Mouse (Mus musculus) midbrain, embryonic 13.5 days (tissue): Measurements from ENCODE around the gene Fubp3. TPM values are rescaled to one million over a fixed set of nuclear protein-coding genes. Genes with fewer than 3 reads are reported as not detected.
A peak's percentile ranks its signal among the peaks of the same experiment; 100 is the strongest.
"Not testable (repeated sequence)": the region's sequence is repeated elsewhere in the genome, so short reads cannot be mapped to it uniquely, and the experiment has no call there.

ENCODE experiments used
- ATAC-seq: fragments of 200-750 bp; cut with Nextera tagmentation; 2 replicates; pipeline ENCODE4 v1.8.0; 2017; ENCODE audit warnings: mild to moderate bottlenecking, moderate TSS enrichment, moderate library complexity
- H3K27ac ChIP-seq: fragments of 300-500 bp; sonication (generic); 2 replicates; pipeline ENCODE4 v1.5.1; 2015; ENCODE audit warnings: inconsistent platforms, mild to moderate bottlenecking, moderate library complexity
- H3K27me3 ChIP-seq: fragments of 300-500 bp; sonication (generic); 2 replicates; pipeline ENCODE4 v1.6.1; 2015; ENCODE audit warnings: mild to moderate bottlenecking, inconsistent platforms
- H3K36me3 ChIP-seq: fragments of 300-500 bp; sonication (generic); 2 replicates; pipeline ENCODE4 v1.6.1; 2015; ENCODE audit warnings: mild to moderate bottlenecking, inconsistent platforms
- H3K4me1 ChIP-seq: fragments of 300-500 bp; sonication (generic); replicated peaks from 2 replicates; pipeline ENCODE4 v1.6.1; 2015; ENCODE audit warnings: inconsistent platforms
- H3K4me2 ChIP-seq: fragments of 300-500 bp; sonication (generic); replicated peaks from 2 replicates; pipeline ENCODE4 v1.6.1; 2015; ENCODE audit warnings: moderate library complexity, mild to moderate bottlenecking, inconsistent platforms
- H3K4me3 ChIP-seq: fragments of 300-500 bp; sonication (generic); replicated peaks from 2 replicates; pipeline ENCODE4 v1.5.1; 2015; ENCODE audit warnings: mild to moderate bottlenecking, inconsistent platforms
- H3K9ac ChIP-seq: fragments of 300-500 bp; sonication (generic); replicated peaks from 2 replicates; pipeline ENCODE4 v1.6.1; 2015; ENCODE audit warnings: mild to moderate bottlenecking, inconsistent platforms
- H3K9me3 ChIP-seq: fragments of 300-500 bp; sonication (generic); 2 replicates; pipeline ENCODE4 v1.6.1; 2016; ENCODE audit warnings: mild to moderate bottlenecking, inconsistent platforms
- WGBS: fragments of 180-500 bp; shearing (Covaris S2); methylation state at CpG from one replicate; pipeline ENCODE4 v1.1.7; 2015; 5-methylcytosine and 5-hydroxymethylcytosine counted together
- polyA plus RNA-seq: library from polyadenylated mRNA; unstranded; fragments of >200 nt; fragmentation: Nextera tagmentation; extraction: Ambion mirVana; gene quantifications from 2 replicates; pipeline ENCODE4 v1.2.1, GENCODE M21; 2015

Gene Fubp3
- polyA plus RNA-seq, result 61.5 and 65.3 TPM in 2 replicates

GRCm38 (mm10) chr2:31572051-31572914, at the start of gene Fubp3:
TSS of gene Fubp3 (plus strand) at chr2:31572651.
- peaks cover 20% of the 10 kb centered on the region for H3K4me1 ChIP-seq
- WGBS, result under 1% methylated on average over 51 of the region's 51 CpGs
- H3K4me3 ChIP-seq, result peak within 1 kb of the TSS; percentile 97

DNA sequence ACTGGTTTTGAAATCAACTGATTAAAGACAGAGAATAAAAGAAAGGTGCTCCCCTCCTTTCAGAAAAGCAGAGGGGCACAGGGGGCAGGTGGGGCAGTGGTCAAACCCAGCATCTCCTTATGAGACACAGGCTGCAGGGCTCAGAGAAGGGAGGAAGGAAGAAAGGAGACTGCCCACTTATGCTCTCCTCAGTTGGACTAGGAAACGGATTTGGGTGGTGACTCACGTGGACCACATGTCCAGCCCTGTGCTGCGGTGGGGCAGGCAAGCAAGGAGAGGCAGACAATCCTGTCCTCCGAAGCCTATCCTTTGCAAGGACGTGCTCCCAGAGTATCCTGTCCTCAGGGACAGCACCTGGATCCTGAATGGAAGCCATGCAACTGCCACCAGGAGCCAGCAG, 47.8 kb upstream of the Fubp3 start:
- Histone ChIP-seq H3K4me1 (peaks cover 10% of the 10 kb centered on the region), H3K4me3 (no peak overlapping the region), H3K4me2 (no peak overlapping the region), H3K27ac (no peak overlapping the region), H3K27me3 (peaks cover 52% of the 10 kb centered on the region), H3K9ac (no peak overlapping the region), H3K36me3 (no peaks in the 10 kb centered on the region), H3K9me3 (no peaks in the 10 kb centered on the region)
- no peak for ATAC-seq
- 82% methylated on average over 5 of the region's 5 CpGs for WGBS

More at GRCm38 (mm10) chr2:31572051-31572914, at the start of gene Fubp3:
- H3K9me3 ChIP-seq, result no peaks in the 10 kb centered on the region
- peak within 1 kb of the TSS; percentile 98 for H3K9ac ChIP-seq
- H3K36me3 ChIP-seq, result no peaks in the 10 kb centered on the region
- peak within 1 kb of the TSS; percentile 84 for H3K27ac ChIP-seq
- peak; percentile 99 for ATAC-seq
- H3K4me2 ChIP-seq, result peak within 1 kb of the TSS; percentile 84
- H3K27me3 ChIP-seq, result peaks cover 17% of the 10 kb centered on the region

DNA sequence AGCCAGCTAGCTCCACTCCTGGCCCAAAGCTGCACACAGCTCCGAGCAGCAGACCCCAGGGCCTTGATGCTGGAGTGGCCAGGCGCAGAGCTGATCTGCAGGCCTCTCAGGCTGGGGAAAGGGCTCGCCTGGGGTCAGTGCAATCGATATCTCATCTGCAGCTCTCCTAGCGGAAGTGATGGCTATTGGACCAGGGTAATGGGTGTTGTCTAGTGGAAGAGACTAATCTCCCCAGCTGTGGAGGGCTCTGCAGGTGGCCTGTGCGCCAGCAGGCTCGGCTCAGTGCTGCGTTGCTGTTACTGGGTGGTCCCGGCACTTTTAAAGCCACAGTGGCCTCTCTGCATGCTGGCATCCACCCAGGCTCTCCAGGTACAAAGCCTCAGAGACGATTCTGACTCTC, 46.7 kb upstream of the Fubp3 start:
- Histone ChIP-seq H3K27me3 (peaks cover 51% of the 10 kb centered on the region), H3K9ac (no peak overlapping the region; the same call in 1 of the 2 replicates), H3K4me2 (no peak overlapping the region), H3K4me1 (peaks cover 10% of the 10 kb centered on the region), H3K4me3 (no peak overlapping the region), H3K9me3 (no peaks in the 10 kb centered on the region), H3K36me3 (no peaks in the 10 kb centered on the region), H3K27ac (no peak overlapping the region)
- 23% methylated on average over 10 of the region's 10 CpGs for WGBS
- ATAC-seq, result 0 out of 2 replicates have a peak, but pooled peaks have one; percentile 17

- no peak overlapping the region for H3K27ac ChIP-seq
- no peak overlapping the region for H3K9ac ChIP-seq
- no peak overlapping the region for H3K4me3 ChIP-seq
- H3K4me2 ChIP-seq, result no peak overlapping the region
- ATAC-seq, result no peak
- H3K4me1 ChIP-seq, result peaks cover 10% of the 10 kb centered on the region
- WGBS, result 76% methylated on average over 5 of the region's 5 CpGs
- no peaks in the 10 kb centered on the region for H3K36me3 ChIP-seq
- no peaks in the 10 kb centered on the region for H3K9me3 ChIP-seq
- peaks cover 30% of the 10 kb centered on the region for H3K27me3 ChIP-seq
Measured at GRCm38 (mm10) chr2:31530201-31530600, 42.2 kb upstream of the Fubp3 start.

GRCm38 (mm10) chr2:31537054-31537453, 35.4 kb upstream of the Fubp3 start:
- no peaks in the 10 kb centered on the region for H3K4me1 ChIP-seq
- no peak overlapping the region for H3K4me2 ChIP-seq
- H3K4me3 ChIP-seq, result no peak overlapping the region
- H3K36me3 ChIP-seq, result no peaks in the 10 kb centered on the region
- 77% methylated on average over 5 of the region's 5 CpGs for WGBS
- H3K9me3 ChIP-seq, result no peaks in the 10 kb centered on the region
- no peak overlapping the region for H3K27ac ChIP-seq
- ATAC-seq, result peak; percentile 48; the same call in 1 of the 2 replicates
- H3K9ac ChIP-seq, result no peak overlapping the region
- peaks cover 14% of the 10 kb centered on the region for H3K27me3 ChIP-seq

DNA sequence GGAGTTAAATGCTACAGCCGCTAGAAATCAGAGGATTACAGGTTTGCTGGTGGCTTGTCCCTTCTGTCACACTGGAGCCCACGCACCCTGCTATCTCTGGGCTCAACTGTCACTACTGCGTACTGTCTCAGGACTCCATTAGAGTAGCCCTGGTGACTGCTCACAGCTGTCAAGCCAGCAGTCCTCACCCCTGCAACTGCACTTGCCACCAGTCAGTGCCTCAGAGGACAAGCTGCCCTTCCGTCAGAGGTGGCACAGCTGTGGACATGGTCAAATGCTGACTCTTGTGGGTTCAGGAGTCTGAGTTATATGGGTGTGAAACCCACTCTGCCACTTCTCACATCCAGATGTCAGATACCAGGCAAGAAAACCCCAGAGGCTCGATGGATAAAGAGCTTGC, 33.7 kb upstream of the Fubp3 start:
- Histone ChIP-seq H3K27ac (no peak overlapping the region), H3K27me3 (peaks cover 18% of the 10 kb centered on the region), H3K36me3 (no peaks in the 10 kb centered on the region), H3K4me3 (no peak overlapping the region), H3K4me2 (no peak overlapping the region), H3K9me3 (no peaks in the 10 kb centered on the region), H3K9ac (no peak overlapping the region), H3K4me1 (no peaks in the 10 kb centered on the region)
- whole genome bisulfite sequencing, result 70% methylated on average over 5 of the region's 5 CpGs
- ATAC-seq, result no peak

GRCm38 (mm10) chr2:31541581-31541980, 30.9 kb upstream of the Fubp3 start:
- H3K9ac ChIP-seq, result no peak overlapping the region
- no peak overlapping the region for H3K4me2 ChIP-seq
- H3K36me3 ChIP-seq, result no peaks in the 10 kb centered on the region
- H3K9me3 ChIP-seq, result no peaks in the 10 kb centered on the region
- no peak for ATAC-seq
- WGBS, result 93% methylated on average over 5 of the region's 5 CpGs
- no peak overlapping the region for H3K4me3 ChIP-seq
- peaks cover 17% of the 10 kb centered on the region for H3K27me3 ChIP-seq
- no peak overlapping the region for H3K27ac ChIP-seq
- no peaks in the 10 kb centered on the region for H3K4me1 ChIP-seq

GRCm38 (mm10) chr2:31547726-31548125, 24.7 kb upstream of the Fubp3 start:
- Histone ChIP-seq H3K27ac (no peak overlapping the region), H3K27me3 (peaks cover 19% of the 10 kb centered on the region; the same call in 1 of the 2 replicates), H3K4me1 (peaks cover 4% of the 10 kb centered on the region), H3K4me3 (no peak overlapping the region), H3K4me2 (no peak overlapping the region), H3K36me3 (no peaks in the 10 kb centered on the region), H3K9me3 (no peaks in the 10 kb centered on the region), H3K9ac (no peak overlapping the region)
- ATAC-seq, result no peak
- WGBS, result 49% methylated on average over 11 of the region's 11 CpGs

DNA sequence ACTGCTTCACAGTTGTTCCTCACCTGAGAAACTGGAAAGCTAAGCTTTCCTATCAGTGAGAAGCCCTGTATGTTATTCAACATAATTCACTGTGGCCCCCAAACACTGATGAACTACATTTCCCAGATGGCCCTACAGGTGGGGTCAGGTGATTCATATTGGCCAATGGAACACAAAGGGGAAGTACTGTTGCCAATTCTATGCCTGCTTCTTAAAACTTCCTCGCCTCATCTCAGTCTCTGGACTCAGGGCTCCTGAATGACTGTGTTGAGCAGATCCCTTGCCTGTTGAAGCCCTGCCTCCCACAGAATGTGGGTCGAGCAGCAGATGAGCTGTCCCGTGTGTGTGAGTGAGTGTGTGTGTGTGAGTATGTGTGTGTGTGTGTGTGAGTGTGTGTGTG, 21.9 kb upstream of the Fubp3 start:
- whole genome bisulfite sequencing, result 80% methylated on average over 3 of the region's 3 CpGs
- no peaks in the 10 kb centered on the region for H3K36me3 ChIP-seq
- ATAC-seq, result no peak
- no peak overlapping the region for H3K9ac ChIP-seq
- H3K27ac ChIP-seq, result no peak overlapping the region
- H3K9me3 ChIP-seq, result no peaks in the 10 kb centered on the region
- H3K4me3 ChIP-seq, result no peak overlapping the region
- H3K4me1 ChIP-seq, result peaks cover 4% of the 10 kb centered on the region
- no peak overlapping the region for H3K4me2 ChIP-seq
- 0 out of 2 replicates have a peak, but pooled peaks cover 13% of the 10 kb centered on the region for H3K27me3 ChIP-seq

- H3K36me3 ChIP-seq, ATAC-seq, H3K4me3 ChIP-seq, H3K4me2 ChIP-seq, H3K9ac ChIP-seq, H3K27ac ChIP-seq, H3K9me3 ChIP-seq, H3K4me1 ChIP-seq: not testable (repeated sequence)
- WGBS, result 82% methylated on average over 3 of the region's 3 CpGs
- H3K27me3 ChIP-seq, result 0 out of 2 replicates have a peak, but pooled peaks cover 13% of the 10 kb centered on the region
Measured at GRCm38 (mm10) chr2:31551351-31551750, 21.1 kb upstream of the Fubp3 start.

GRCm38 (mm10) chr2:31551971-31552370, 20.5 kb upstream of the Fubp3 start:
- H3K4me2 ChIP-seq, result no peak overlapping the region
- no peak overlapping the region for H3K27ac ChIP-seq
- no peaks in the 10 kb centered on the region for H3K9me3 ChIP-seq
- ATAC-seq, result no peak
- H3K4me1 ChIP-seq, result peaks cover 4% of the 10 kb centered on the region
- no peak overlapping the region for H3K9ac ChIP-seq
- WGBS, result 86% methylated on average over 10 of the region's 10 CpGs
- no peaks in the 10 kb centered on the region for H3K36me3 ChIP-seq
- no peak overlapping the region for H3K4me3 ChIP-seq
- H3K27me3 ChIP-seq, result 0 out of 2 replicates have a peak, but pooled peaks cover 10% of the 10 kb centered on the region

DNA sequence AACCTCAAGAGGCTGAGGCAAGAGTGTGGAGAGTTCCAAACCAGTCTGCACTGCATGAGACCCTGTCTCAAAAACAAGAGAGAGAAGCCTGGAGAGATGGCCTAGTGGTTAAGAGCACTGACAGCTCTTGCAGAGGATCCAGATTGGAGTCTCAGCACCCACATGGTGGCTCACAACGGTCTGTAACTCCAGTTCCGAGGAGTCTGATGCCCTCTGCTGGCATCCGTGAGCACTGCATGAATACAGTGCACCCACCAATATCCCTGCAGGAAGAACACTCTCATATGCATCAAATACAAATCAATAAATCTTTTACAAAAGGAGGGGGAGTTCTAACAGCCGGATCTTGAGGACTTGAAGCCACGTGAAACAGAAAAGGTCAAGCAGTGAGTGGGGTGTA, 17.8 kb upstream of the Fubp3 start:
- Histone ChIP-seq H3K9me3 (no peaks in the 10 kb centered on the region), H3K4me1 (no peaks in the 10 kb centered on the region), H3K36me3 (no peaks in the 10 kb centered on the region), H3K27ac (no peak overlapping the region), H3K4me2 (no peak overlapping the region), H3K4me3 (no peak overlapping the region), H3K27me3 (0 out of 2 replicates have a peak, but pooled peaks cover 9% of the 10 kb centered on the region), H3K9ac (no peak overlapping the region)
- ATAC-seq, result no peak
- 83% methylated on average over 5 of the region's 5 CpGs for whole genome bisulfite sequencing
